Mouse (Mus musculus) liver, embryonic 14.5 days (tissue): ENCODE results near the gene Serpinf1.

Experiments
- CTCF ChIP-seq: IDR thresholded peaks from 2 replicates; pipeline ENCODE4 v1.5.1; 2016; ENCODE audit warnings: antibody characterized with exemption, low read depth, control low read depth
- EP300 ChIP-seq: IDR thresholded peaks from 2 replicates; pipeline ENCODE4 v1.6.1; 2016; ENCODE audit warnings: antibody characterized with exemption, low read depth

- no peak for TF ChIP-seq CTCF
- TF ChIP-seq EP300, result no peak
Measured at GRCm38 (mm10) chr11:75459751-75460102, 37.2 kb upstream of the Serpinf1 start.
